Mouse (Mus musculus) cortical plate, adult 2 months (tissue): ENCODE measurements at regions not wholly inside any gene's neighbourhood (a gene's known extent, or its start where the extent isn't known, plus 50 kb on each side); places are given as distances from the start of the nearest gene placed in this dataset.

Experiments used
- CTCF ChIP-seq: fragments of 200-500 bp; IDR thresholded peaks from 2 replicates; pipeline ENCODE4 v1.5.1; 2011; ENCODE audit warnings: mild to moderate bottlenecking, control low read depth, low read length; ENCODE audit not compliant: insufficient read depth; ENCODE audit errors: extremely low read depth
- POLR2A ChIP-seq: fragments of 200-500 bp; IDR thresholded peaks from 2 replicates; pipeline ENCODE4 v1.6.1; 2011; ENCODE audit warnings: mild to moderate bottlenecking, low read length, control low read depth; ENCODE audit not compliant: insufficient read depth; ENCODE audit errors: extremely low read depth

DNA sequence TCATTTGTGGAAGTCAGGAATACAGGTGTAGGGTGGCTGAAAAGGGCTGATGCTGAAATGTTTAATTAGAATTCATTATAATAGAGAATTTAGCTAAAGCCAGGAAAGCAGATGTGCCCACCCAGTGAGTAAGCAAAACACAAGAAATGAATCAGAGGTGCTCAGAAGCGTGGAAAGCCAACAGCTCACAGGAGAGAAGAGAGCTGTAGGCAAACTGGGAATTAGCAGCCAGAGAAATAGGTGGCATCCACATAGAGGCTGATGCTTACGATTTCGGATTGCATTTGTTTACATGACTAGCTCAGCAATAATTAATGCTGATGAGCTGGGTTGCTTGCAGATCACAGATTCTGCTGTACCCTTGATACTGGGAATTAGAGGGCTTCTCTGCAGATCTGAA, 859.5 kb upstream of the Sel1l start:
- TF ChIP-seq POLR2A (no peak), CTCF (no peak)
